Mouse (Mus musculus): ENCODE results near the gene Phyhipl. TPM values are rescaled to one million over a fixed set of nuclear protein-coding genes. Genes with fewer than 3 reads are reported as not detected.

Gene Phyhipl
- polyA plus RNA-seq, 1 experiment, result not detected

- TF ChIP-seq CTCF (IDR thresholded peaks at IDR 0.05; ENCODE audit: insufficient read depth, low read depth, low read length), result no peak
- no peak for TF ChIP-seq POLR2A (IDR thresholded peaks at IDR 0.05; ENCODE audit: insufficient read depth, low read depth, low read length)
- H3K4me3 ChIP-seq (ENCODE audit: insufficient read depth, low read depth, low read length), result no peak overlapping the region
- H3K4me1 ChIP-seq (ENCODE audit: control insufficient read depth, insufficient read depth, low read length), result peaks cover 21% of the 10 kb centered on the region
- no peak overlapping the region for H3K27ac ChIP-seq (ENCODE audit: insufficient read depth, low read depth, low read length)
- WGBS, result 45% methylated on average over 9 of the region's 9 CpGs
These were observed 123.5 kb downstream of the Phyhipl start for GRCm38 (mm10) chr10:70532249-70532648.

- H3K4me1 ChIP-seq (ENCODE audit: control insufficient read depth, insufficient read depth, low read length), result peaks cover 21% of the 10 kb centered on the region
- TF ChIP-seq CTCF (IDR thresholded peaks at IDR 0.05; ENCODE audit: insufficient read depth, low read depth, low read length), result no peak
- no peak for TF ChIP-seq POLR2A (IDR thresholded peaks at IDR 0.05; ENCODE audit: insufficient read depth, low read depth, low read length)
- H3K4me3 ChIP-seq (ENCODE audit: insufficient read depth, low read depth, low read length), result no peak overlapping the region
- 47% methylated on average over 12 of the region's 12 CpGs for WGBS
- H3K27ac ChIP-seq (ENCODE audit: insufficient read depth, low read depth, low read length), result 0 out of 2 replicates have a peak overlapping the region, but pooled peaks have one; percentile 27
These were observed 125.5 kb downstream of the Phyhipl start for GRCm38 (mm10) chr10:70530185-70530823.

DNA sequence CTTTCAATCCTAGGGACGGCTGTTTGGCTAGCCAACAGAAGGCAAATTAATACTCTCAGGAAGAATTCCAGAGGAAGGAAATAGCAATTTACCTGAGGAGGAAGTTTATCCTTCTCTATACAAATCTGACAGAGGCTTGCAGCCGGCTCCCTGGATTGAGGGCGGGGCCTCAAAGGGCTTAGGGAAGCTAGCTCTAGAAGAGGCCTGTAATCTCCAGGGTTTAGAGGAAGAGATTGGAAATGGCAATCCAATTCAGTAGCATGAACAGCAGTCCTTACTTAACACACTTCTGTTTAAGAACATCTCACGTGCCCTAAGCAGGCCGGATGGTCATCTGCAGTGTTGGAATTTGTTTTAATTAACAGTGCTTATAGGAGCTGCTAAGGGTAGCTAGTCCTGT is 134.4 kb downstream of the Phyhipl start:
- Histone ChIP-seq H3K4me3 (ENCODE audit: insufficient read depth, low read depth, low read length) (no peak overlapping the region), H3K27ac (ENCODE audit: insufficient read depth, low read depth, low read length) (no peak overlapping the region), H3K4me1 (ENCODE audit: control insufficient read depth, insufficient read depth, low read length) (peaks cover 15% of the 10 kb centered on the region)
- WGBS, result 50% methylated on average over 5 of the region's 5 CpGs
- no peak for TF ChIP-seq CTCF (IDR thresholded peaks at IDR 0.05; ENCODE audit: insufficient read depth, low read depth, low read length)
- TF ChIP-seq POLR2A (IDR thresholded peaks at IDR 0.05; ENCODE audit: insufficient read depth, low read depth, low read length), result no peak

DNA sequence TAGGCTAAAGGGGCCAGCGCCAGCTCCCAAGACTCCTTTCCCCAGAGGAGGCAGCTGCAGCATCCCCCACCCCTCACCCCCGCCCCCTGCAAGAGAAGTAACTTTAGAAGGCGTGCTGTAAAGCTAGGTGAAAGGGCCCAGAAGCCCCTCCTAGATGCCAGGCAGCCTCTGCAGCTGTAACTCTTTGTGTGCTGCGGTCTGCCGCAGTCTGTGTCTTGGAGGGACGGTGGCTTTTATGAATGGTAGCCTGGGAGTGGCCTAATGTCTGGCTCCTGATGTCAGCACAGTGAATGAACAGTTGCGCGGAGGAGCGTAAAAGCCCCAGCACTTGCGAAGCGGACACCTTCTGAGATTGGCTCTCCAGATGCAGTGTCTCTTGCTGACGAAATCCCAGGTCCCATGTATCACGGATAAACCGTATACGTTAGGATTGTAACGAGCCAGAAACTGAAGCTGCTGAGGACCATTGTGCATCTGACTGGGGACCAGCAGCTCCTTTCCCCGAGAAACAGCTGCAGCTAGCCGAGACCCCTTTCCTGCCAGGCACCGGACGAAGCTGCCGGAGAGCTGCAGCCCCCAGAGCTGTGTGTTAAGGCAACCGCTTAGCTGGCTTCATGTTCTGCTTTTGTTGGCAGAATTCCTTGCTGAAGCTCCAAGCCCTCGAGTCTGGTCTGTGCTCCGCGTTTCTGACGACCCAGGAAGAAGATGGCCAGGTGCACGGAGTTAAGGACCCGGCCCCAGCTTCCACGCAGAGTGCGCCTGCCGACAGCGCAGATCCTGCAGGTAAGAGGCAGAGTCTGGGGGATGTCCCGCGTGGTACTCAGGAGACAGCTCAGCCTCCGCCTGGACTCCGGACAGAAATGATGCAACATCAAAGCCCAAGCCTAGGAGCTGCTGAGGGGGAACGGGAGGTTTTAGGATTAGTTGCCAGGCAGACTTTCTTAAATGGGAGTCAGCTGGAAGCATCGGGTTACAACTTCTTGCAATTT is 135.3 kb downstream of the Phyhipl start:
- no peak overlapping the region for H3K27ac ChIP-seq (ENCODE audit: insufficient read depth, low read depth, low read length)
- TF ChIP-seq POLR2A (IDR thresholded peaks at IDR 0.05; ENCODE audit: insufficient read depth, low read depth, low read length) (no peak), CTCF (IDR thresholded peaks at IDR 0.05; ENCODE audit: insufficient read depth, low read depth, low read length) (no peak)

GRCm38 (mm10) chr10:70519640-70520099 is 136.1 kb downstream of the Phyhipl start:
- TF ChIP-seq POLR2A (IDR thresholded peaks at IDR 0.05; ENCODE audit: insufficient read depth, low read depth, low read length) (no peak), CTCF (IDR thresholded peaks at IDR 0.05; ENCODE audit: insufficient read depth, low read depth, low read length) (no peak)
- Histone ChIP-seq H3K4me1 (ENCODE audit: control insufficient read depth, insufficient read depth, low read length) (peaks cover 26% of the 10 kb centered on the region), H3K27ac (ENCODE audit: insufficient read depth, low read depth, low read length) (no peak overlapping the region), H3K4me3 (ENCODE audit: insufficient read depth, low read depth, low read length) (no peak overlapping the region)
- WGBS, result 17% methylated on average over 14 of the region's 14 CpGs

More for the DNA sequence above, 135.3 kb downstream of the Phyhipl start:
- Histone ChIP-seq H3K4me3 (ENCODE audit: insufficient read depth, low read depth, low read length) (peak overlapping the region; percentile 52), H3K4me1 (ENCODE audit: control insufficient read depth, insufficient read depth, low read length) (peaks cover 22% of the 10 kb centered on the region)
- WGBS, result 6% methylated on average over 38 of the region's 38 CpGs

DNA sequence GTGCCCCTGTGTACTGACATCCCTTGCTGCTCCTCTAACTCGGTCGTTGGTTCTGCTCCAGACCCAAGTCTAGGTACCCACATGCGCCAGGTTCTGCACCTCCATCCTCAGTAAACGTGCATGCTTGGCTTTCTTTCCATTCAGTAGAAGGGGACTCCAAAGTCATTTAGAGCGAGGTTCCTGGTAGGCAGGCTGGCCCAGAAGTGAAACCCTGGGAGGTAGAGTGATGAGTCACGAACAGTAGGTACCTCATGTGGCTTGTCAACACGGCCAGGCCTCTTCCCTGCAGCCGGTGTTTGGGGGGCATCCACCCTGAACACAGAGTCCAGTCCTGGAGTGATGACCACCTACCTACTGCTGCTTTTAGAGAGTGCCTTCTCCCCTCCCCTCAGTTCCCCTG is 139.1 kb downstream of the Phyhipl start:
- TF ChIP-seq CTCF (IDR thresholded peaks at IDR 0.05; ENCODE audit: insufficient read depth, low read depth, low read length), result no peak
- TF ChIP-seq POLR2A (IDR thresholded peaks at IDR 0.05; ENCODE audit: insufficient read depth, low read depth, low read length), result no peak
- H3K4me1 ChIP-seq (ENCODE audit: control insufficient read depth, insufficient read depth, low read length), result peaks cover 29% of the 10 kb centered on the region
- 81% methylated on average over 8 of the region's 8 CpGs for WGBS
- no peak overlapping the region for H3K27ac ChIP-seq (ENCODE audit: insufficient read depth, low read depth, low read length)
- no peak overlapping the region for H3K4me3 ChIP-seq (ENCODE audit: insufficient read depth, low read depth, low read length)

DNA sequence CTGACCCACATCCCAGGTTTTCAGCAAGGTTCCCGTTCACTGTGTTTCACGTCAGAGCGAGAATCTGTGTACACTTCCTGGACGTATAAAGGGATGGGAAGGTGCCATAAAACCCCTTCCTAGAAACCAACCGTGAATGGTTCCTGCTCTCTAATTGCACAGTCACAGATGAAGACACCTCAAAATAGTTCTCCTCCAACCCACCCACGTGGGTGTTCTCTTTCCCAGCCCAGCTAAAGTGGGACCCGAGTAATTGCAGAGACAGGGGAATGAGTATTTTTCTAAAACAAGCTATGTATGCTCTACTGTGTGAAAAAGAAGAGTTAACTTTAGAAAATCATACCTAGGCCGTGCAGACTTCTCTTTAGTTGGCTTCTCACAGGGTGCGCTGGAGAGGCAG is 140.9 kb downstream of the Phyhipl start:
- H3K27ac ChIP-seq (ENCODE audit: insufficient read depth, low read depth, low read length), result 0 out of 2 replicates have a peak overlapping the region, but pooled peaks have one; percentile 67
- H3K4me1 ChIP-seq (ENCODE audit: control insufficient read depth, insufficient read depth, low read length), result peaks cover 21% of the 10 kb centered on the region
- TF ChIP-seq CTCF (IDR thresholded peaks at IDR 0.05; ENCODE audit: insufficient read depth, low read depth, low read length), result no peak
- TF ChIP-seq POLR2A (IDR thresholded peaks at IDR 0.05; ENCODE audit: insufficient read depth, low read depth, low read length), result no peak
- H3K4me3 ChIP-seq (ENCODE audit: insufficient read depth, low read depth, low read length), result no peak overlapping the region
- WGBS, result 47% methylated on average over 9 of the region's 9 CpGs

GRCm38 (mm10) chr10:70507880-70508279 is 147.9 kb downstream of the Phyhipl start:
- no peak for TF ChIP-seq POLR2A (IDR thresholded peaks at IDR 0.05; ENCODE audit: insufficient read depth, low read depth, low read length)
- no peak for TF ChIP-seq CTCF (IDR thresholded peaks at IDR 0.05; ENCODE audit: insufficient read depth, low read depth, low read length)
- no peak overlapping the region for H3K4me3 ChIP-seq (ENCODE audit: insufficient read depth, low read depth, low read length)
- H3K4me1 ChIP-seq (ENCODE audit: control insufficient read depth, insufficient read depth, low read length), result peaks cover 19% of the 10 kb centered on the region
- no peak overlapping the region for H3K27ac ChIP-seq (ENCODE audit: insufficient read depth, low read depth, low read length)
- WGBS, result 97% methylated on average over 3 of the region's 3 CpGs

Other genes with a start within 250 kb of the Phyhipl start
- gene Fam13c, start 215.5 kb downstream of the Phyhipl start, polyA plus RNA-seq (2012; ENCODE audit: insufficient read depth, insufficient read length, low replicate concordance, missing spikeins), result not detected in 2 replicates